Mouse (Mus musculus) retina, adult 2 months (tissue): ENCODE data around the gene Abcb6.

Experiments used
- DNase-seq: peaks from one replicate; pipeline ENCODE4 v3.0.0-alpha.2; 2012; ENCODE audit warnings: low read depth, low spot score

Gene Abcb6

GRCm38 (mm10) chr1:75145589-75145988 is 34.6 kb downstream of the Abcb6 start:
- DNase-seq = no peak

GRCm38 (mm10) chr1:75142301-75143261 is 37.6 kb downstream of the Abcb6 start, which contains the start of the genes Cnppd1 and Retreg2:
Cnppd1 (minus strand) TSS chr1:75142711.
Retreg2 (plus strand) TSS chr1:75142778.
- peak; percentile 91 for DNase-seq

GRCm38 (mm10) chr1:75141486-75142190 is 38.6 kb downstream of the Abcb6 start:
- DNase-seq = no peak

- DNase-seq = no peak
Measured at GRCm38 (mm10) chr1:75140601-75141190, 39.5 kb downstream of the Abcb6 start.

GRCm38 (mm10) chr1:75138448-75138847 is 41.7 kb downstream of the Abcb6 start:
- DNase-seq = no peak

GRCm38 (mm10) chr1:75136730-75137129 is 43.5 kb downstream of the Abcb6 start:
- DNase-seq = no peak

- no peak for DNase-seq
Measured at GRCm38 (mm10) chr1:75136293-75136692, 43.9 kb downstream of the Abcb6 start.

- DNase-seq = no peak
Measured at GRCm38 (mm10) chr1:75133421-75134207, 46.6 kb downstream of the Abcb6 start, which contains the start of gene Slc23a3. Slc23a3 (minus strand) TSS chr1:75133890.

GRCm38 (mm10) chr1:75128641-75129040 is 51.6 kb downstream of the Abcb6 start:
- no peak for DNase-seq

GRCm38 (mm10) chr1:75125418-75125817 is 54.8 kb downstream of the Abcb6 start:
- no peak for DNase-seq

- peak; percentile 95 for DNase-seq
Measured at GRCm38 (mm10) chr1:75124346-75125321, 55.6 kb downstream of the Abcb6 start, which contains the start of gene Nhej1. Nhej1 (minus strand) TSS chr1:75125200.

- no peak for DNase-seq
Measured at GRCm38 (mm10) chr1:75122211-75122610, 58.0 kb downstream of the Abcb6 start.
